Mouse (Mus musculus) megakaryocyte progenitor cell, adult 5-6 weeks (primary cell): ENCODE results near the gene Rrp1. TPM values are rescaled to one million over a fixed set of nuclear protein-coding genes. Genes with fewer than 3 reads are reported as not detected.
"Not testable (repeated sequence)": the region's sequence is repeated elsewhere in the genome, so short reads cannot be mapped to it uniquely, and the experiment has no call there.

Source experiments
- ATAC-seq: replicated peaks from 2 replicates; pipeline ENCODE4 v1.8.0; 2016; ENCODE audit warnings: mild to moderate bottlenecking, moderate TSS enrichment, inconsistent platforms; ENCODE audit not compliant: poor library complexity
- total RNA-seq, 2 experiments: library from RNA; stranded (forward) in 1 of 2; stranded (reverse) in 1 of 2; fragments of 157-497, 149-512 nt in 1 of 2; fragments of 200-1000 nt in 1 of 2; gene quantifications; 2 replicates each; pipeline versions ENCODE4 v1.2.3 to v1.2.4; 2015 to 2017

Rrp1 gene
- total RNA-seq, 2 experiments from 2014 or later = 56.7 to 336 TPM

DNA sequence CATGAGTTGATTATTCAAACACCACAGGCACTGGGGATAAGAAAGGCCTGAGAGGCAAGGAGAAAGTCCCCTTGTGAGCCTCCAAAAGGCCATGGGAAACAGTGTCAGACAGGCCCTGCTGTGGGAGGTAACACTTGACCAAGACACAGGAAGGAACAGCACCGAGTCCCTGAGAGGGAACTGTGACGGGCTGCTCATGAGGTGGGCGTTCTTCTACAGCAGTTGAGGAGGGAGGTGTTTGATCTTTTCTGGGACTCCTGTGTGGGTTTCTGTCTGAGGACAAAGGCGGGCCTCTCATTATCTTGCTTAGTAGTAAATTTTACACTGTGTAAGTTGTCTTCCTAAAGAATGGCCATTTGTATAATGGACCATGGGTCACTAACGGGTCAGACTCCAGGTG, 27.3 kb downstream of the Rrp1 start:
- ATAC-seq = no peak

DNA sequence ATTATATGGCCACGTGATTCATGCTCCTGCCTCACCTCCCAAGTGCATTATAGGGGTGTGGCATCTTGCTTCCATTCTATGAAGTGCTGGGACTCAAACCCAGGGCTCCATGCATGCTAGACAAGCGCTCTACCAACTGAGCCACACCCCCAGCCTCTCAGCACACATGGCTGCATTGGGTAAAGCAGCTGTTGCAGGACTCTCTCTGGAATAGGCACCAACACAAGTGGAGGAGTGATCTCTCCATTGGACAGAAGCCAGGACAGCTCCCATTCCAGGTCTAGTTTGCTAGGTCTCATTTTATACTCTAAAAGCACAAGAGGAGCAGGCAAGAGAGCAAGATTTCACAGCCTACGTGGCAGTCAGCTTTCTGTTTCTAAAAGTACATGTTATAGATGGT, 29.3 kb downstream of the Rrp1 start:
- no peak for ATAC-seq

DNA sequence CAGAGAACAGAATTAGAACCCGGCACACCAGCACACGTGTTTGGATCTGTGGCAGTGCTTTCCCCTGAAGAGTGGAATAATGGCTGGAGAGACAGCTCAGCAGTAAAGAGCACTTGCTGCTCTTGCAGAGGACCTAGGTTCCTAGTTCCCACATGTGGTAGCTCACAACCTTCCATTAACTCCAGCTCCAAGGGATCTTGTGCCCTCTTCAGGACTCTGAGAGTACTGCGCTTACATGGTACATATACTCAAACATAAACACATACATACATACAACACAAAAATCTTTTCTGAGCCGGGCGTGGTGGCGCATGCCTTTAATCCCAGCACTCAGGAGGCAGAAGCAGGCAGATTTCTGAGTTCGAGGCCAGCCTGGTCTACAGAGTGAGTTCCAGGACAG, 34.3 kb downstream of the Rrp1 start:
- peak; percentile 48 for ATAC-seq

DNA sequence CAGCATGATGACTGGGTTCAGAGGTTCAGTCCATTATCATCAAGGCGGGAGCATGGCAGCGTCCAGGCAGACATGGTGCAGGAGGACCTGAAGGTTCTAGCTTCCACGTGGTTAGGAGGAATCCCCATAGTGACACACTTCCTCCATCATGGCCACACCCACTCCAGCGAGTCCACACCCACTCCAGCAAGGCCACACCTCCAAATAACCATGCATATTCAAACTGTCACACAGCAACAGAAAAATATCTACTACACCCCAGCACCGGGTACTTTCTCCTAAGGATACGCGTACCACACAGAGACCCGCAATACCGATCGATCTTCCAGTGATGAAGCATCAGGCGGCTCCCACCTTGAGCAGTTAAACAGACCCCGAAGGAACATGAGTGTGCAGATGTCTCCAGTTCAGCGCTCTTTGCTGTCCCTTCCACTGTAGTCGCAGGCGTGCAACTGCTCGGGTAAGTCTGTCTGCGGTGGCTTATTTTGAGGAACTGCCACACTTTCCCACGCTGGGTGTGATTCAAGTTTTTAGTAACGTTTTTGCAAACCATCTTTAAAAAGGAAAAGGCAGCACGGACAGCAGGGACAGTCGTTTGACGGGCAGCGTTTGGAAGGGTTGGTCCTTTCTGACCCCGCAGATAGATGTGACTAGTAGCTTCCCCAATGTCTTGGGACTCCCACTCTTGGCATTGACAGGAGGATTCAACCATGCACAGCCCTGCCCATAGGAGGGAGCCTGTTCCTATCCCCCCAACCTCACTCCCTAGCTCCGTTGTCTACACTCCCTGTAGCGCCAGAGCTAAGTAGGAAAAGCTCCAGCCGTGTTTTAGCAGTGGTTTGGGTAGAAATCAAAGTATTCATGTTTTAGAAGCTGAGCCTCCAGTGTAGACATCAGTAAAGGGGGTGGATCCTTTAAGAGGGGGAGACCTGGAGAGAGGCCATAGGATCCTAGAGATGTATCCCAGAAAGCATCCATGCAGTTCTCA, 39.9 kb downstream of the Rrp1 start:
- ATAC-seq = peak; percentile 88

DNA sequence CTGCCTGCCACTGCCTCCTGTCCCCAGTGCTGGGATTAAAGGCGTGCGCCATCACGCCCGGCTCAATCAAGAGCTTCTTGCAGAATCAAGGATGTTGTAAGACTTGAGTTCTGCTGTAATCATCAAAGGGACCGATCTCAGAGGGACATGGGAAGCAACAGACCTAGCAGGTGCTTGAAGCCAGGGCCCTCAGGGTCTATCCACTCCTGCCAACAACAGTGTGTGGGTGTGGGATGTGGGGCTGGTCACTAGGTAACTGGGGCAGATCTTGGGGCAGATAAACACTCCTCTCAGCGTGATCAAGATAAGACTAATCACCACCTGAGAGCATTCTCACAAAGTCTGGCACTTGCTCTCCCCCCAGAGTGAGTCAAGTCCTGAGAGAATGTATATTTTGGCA, 41.1 kb downstream of the Rrp1 start:
- no peak for ATAC-seq

DNA sequence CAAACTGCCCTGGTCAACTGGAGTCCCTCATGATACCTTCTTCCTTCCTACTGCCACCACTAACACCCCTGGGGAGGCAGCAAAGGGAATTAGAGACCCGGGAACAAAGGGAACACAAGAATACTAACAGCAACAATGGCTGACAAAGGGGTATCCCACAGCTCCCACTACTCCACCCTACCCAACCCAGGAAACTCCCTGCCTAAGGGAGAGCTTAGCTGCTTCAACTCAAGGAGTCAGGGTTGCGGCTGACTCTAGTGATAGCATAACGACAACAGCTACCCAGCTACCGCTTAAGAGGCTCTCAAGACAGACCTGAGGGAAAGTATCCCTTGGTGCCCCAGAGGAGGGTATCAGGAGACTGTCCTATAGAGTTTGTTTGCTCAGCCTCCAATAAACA, 45.3 kb downstream of the Rrp1 start:
- ATAC-seq = 0 out of 2 replicates have a peak, but pooled peaks have one; percentile 7

DNA sequence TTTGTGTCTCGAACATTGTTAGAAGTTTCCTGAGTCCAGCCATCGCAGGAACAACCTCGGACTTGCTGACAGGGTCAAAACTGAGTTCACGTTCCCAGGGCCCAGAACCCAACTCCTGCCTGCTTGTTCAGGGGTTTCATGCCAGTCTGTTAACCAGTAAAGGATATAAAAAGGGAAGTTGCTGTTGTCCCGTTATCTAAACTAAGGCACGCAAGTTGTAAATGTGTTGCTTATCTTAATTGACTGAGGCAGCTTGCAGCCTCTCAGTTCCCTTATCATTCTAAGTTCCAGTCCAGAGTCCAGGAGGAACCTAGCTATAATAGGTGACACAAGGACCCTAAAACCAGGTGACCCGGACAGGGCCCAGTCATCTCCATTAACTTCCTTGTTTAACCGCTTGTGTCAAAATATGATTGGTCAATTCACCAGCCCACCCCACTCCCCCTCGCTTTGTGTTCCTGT, 46.0 kb downstream of the Rrp1 start:
- peak; percentile 78 for ATAC-seq

DNA sequence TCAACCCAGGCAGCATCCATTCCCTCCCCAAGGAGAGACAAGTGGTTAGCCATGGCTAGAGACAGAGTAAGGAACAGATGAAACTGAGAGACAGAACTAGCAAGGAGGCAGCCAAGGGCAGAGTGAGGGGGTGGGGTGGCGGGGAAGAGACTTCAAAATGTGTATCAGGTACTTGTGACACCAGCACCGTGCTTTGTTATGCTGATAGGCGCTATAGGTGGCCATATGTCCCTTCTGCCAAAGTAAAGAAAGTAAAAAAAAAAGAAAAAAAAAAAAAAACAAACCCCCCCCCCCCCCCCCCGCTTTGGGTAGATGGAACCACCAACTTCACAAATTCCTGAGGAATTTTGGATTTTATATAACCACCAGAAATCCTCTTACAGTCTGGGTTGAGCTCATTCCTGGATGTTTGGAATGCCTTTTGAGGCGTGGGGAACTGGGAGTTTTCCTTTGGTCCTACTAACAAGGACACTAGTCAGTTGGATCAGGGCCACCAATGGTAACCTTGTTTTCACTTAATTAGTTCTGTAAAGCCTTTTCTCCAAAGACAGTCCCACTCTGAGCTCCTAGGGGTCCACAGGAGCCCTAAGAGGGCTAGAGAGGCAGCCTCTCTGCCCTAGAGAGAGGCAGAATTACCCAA, 46.5 kb downstream of the Rrp1 start:
- ATAC-seq = no peak; the same call in 1 of the 2 replicates

DNA sequence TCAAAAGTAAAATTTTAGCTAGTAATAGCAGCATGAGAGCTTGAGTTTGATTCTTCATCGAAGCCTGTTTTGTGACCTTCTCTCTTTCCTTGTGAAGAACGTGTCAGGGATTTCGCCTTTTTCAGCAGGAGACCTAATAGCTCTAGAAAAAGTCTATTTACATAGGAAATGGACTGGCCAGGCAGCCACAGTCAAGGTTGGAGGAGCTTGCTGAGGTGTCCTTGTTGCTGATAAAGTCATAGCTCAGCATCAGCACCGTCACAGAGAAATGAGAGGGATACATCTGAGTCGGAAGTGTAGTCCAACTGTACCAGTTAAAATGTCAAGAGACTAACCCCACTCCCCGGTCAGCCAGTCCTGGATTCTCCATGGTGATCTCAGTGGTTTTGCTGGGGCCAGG, 47.3 kb downstream of the Rrp1 start:
- ATAC-seq = no peak

DNA sequence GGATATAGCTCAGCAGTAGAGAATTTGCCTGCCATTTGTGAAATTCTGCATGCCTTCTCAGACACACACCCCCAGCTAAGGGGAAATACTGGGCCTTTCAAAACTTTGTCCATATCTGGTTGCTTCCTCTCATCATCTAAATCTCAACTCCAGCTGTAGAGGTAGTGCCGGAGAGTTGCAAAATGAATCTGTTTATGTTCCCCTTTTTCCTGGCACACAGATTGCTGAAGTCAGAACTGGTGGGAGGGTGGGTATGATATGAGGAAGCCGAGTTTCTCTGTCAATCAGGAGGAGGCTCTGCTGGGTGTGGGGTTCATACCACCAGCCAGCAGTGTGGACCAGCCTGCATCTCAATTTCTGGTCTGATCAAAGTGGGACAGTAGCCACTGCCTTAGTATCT, 48.7 kb downstream of the Rrp1 start:
- peak; percentile 78 for ATAC-seq

DNA sequence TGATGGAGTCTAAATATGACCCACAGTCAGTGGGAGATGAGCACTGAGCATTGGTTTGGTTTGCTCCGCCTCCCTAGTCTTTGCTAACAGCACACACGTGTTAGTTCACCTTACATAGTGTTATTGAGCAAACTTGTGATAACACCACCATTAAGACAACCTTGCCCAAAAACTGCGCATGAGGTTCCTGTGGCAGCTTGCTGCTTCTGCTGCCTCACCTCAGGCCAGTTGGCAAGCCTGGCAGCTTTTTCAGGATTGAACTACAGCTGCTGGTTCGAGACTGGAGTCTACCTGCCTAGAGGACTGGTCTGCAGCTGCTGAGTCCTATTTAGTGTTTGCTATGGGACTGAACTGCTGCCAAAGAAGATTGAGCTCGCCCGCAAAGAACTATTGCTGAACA, 49.5 kb downstream of the Rrp1 start:
- ATAC-seq = no peak

DNA sequence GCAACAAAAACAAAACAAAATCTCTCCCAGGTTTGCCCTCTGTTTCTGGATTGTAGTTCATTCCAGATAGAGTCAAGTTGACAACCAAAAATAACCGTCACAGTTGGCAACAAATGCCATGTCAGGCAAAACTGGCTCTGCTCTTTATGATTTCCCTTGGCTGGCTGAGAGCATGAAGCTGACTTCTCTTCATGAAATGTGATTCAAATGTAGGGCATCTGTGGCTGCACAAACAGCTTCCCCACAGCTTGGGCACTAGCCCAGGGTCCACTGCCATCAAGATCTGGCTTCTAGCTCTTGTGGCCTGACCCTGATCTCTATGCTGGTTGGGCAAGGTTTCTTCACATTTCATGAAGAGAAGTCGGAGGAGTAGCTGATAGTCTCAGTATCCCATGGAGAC, 50.9 kb downstream of the Rrp1 start:
- no peak for ATAC-seq

DNA sequence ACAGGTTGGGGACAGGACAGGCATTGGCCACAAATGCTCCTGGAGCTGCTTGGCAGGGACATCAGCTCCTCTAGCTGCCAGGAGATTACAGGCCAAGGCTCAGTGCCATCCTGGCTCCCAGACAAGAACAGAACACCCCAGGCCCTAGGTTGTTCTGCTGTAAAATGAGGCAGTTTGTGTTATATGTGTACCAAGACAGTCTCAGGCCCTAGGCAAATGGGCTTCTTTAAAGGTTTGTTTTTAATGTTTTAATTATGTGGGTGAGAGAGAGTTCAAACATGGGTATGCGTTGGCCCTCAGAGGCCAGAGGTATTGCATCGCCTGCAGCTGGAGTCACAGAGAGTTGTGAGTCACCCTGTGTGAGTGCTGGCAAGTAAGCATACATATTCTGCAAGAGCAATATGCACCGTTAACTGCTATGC, 52.5 kb downstream of the Rrp1 start:
- ATAC-seq = no peak

DNA sequence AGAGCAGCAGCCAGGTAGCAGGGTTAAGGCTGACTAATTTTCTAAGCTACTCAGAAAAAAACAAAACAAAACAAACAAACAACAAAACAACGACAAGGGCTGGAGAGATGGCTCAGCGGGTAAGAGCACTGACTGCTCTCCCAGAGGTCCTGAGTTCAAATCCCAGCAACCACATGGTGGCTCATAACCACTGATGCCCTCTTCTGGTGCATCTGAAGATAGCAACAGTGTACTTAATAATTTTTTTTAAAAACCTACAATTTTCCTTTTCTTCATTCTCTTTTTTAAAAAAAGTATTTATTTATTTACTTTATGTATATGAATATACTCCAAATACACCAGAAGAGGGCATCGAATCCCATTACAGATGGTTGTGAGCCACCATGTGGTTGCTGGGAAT, 53.8 kb downstream of the Rrp1 start:
- ATAC-seq = not testable (repeated sequence)

DNA sequence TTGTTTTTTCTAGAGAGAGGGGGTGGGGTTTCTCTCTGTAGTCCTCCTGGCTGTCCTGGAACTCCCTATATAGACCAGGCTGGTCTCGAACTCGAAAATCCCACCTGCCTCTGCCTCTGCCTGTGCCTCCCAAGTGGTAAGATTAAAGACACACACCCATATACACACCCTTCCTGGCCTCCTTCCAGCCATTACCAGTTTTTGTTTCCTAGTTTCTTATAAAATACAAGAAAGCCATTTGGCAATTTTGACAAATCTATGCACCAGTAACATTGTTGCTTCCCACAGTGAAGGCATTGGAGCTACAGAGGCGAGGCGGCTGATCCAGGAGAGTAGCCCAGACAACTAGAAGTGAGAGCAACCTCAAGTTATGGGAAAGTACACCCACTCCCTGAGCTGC, 54.6 kb downstream of the Rrp1 start:
- 0 out of 2 replicates have a peak, but pooled peaks have one; percentile 40 for ATAC-seq

DNA sequence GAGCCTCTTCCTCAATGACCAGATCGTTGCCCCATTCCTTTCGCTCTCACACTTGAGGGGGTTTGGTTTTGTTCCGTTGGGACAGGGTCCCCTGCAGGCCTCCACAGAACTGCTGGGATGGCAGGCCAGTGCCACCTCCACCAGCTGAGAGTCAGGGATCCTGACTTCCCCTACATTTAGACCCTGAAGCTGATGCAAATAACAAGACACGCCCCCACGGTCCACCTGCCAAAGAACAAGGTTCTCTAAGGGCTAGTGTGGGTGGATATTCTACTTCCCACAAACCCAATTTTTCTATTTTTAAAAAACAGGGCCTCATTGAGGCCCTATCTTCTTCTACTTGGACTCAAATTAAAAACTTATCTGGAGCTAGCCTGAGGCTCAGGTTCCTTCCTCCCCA, 55.1 kb downstream of the Rrp1 start:
- ATAC-seq = no peak

DNA sequence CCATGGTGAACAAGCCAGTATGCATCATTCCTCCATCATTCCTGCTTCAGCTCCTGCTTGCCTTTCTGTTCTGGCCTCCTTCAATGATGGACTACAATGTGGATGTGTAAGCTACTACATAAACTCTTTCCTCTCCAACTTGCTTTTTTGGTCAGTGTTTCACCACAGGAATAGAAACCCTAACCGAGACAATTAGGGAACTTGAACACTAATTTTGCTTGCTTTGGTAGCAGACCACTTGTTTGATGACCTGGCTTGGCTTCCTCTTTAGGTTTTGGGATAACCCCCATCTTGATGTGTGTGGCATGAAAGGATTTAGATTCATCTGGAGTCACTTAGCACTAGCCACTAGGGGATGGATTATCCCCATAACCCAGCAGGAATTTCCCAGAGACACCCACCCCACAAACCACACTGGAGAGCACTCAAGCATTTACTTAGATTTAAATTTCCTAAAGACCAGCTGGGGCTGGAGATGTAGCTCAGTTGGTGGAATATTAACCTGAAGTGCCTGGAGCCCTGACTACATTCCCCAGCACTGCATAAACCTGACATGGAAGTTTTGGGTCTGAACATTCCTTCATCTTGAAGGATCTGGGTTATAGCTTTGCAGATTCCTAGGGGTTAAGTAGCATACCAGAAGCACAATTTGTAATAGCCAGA, 56.8 kb downstream of the Rrp1 start:
- ATAC-seq = peak; percentile 54

DNA sequence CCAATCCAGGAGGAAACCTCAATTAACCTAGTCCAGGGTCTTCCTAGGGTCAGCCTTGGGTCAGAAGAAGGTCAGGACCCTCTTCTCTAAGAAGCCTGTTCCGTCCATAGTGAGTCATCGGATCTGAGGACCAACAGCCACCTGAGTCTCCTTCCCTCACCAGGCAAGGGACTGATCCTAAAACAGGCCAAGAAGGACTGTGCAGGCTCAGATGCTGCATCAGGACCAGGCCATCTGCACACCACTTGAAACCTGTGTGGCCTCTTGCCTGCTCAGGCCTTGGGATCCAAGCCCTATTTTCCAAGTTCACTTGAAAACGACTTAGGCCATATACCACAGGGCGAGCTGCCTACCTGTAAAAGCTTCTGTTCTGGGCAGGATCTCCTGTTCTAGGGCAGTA, 59.6 kb downstream of the Rrp1 start:
- ATAC-seq = no peak

DNA sequence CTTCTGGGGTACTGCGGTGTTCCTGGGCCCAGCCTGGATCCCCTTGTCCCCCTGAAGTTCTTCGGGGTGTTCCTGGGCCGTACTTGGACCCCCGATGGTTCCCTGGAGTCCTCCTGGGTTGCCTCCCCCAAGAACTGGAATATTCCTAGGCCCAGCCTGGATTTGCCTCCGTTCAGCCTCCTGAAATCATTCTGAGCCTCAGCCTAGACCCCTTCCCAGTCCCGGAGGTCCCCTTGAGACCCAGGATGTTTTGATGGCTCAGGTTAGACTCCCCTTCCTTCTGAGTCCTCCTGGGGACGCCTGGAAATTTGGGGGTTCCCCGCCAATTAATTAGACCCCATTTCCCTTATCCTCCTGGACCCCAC, 60.2 kb downstream of the Rrp1 start:
- no peak for ATAC-seq

DNA sequence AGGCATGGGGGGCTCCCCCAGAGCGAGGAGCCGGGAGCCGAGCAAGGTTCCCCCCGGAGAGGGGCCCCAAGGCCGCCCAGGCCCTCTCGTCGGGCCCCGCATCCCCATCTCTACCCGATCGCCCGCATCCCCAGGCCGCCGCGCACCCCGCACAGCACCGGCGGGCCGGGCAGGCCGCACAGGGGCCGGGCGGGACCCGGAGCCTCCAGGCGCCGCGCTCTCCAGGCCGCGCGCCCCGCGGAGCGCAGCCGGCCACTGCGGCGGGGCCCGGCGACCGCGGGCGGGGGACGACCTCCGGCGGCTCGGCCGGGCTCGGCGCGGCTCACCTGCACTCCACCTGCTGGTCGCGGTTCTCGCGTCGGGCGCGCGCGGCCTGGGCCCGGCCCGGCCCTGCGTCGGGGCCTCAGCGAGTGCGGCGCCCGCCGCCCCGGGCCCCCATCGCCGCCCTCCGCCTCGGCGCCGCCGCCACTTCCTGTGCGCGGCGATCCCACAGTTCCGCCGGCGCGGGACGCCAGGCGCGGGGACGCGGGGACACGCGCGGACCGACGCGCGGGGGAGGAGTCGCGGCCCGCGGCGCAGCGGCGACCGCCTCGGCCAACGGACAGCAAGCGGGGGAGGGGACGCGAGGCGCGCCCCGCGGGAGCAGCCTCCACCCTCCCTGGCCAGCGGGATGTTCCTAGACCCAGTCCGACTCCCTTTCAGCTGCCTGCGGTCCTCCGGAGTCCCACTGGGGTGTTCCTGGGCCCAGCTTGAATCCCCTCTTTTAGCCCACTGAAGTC, 60.8 kb downstream of the Rrp1 start, which contains the start of gene Agpat3:
Gene Agpat3, minus strand, starts transcription at position 603 of the 779 bp plus-strand sequence.
- peak; percentile 64 for ATAC-seq

DNA sequence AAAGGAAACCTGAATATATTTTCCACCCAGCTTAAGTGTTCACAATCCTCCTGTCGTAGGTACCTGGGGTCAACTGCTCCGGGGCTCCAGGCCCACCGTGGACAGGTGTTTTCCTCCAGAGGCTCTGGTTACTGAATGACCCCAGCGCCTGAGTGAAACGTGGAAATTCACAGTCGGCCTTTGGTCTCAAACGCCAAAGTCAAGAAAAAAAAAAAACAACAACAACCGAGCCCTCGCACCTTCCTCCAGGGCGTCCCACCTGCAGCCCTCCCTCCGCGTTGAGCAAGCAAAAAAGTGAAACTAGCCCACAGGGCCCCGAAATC, 61.3 kb downstream of the Rrp1 start:
- no peak for ATAC-seq
